Mouse (Mus musculus) embryonic fibroblast, embryonic 13.5 days (primary cell): ENCODE results near the gene Ecsit.

Source experiments
- CTCF ChIP-seq: IDR thresholded peaks from 2 replicates; pipeline ENCODE4 v1.5.1; 2011; ENCODE audit warnings: mild to moderate bottlenecking, control low read depth, low read length, moderate library complexity, borderline replicate concordance; ENCODE audit not compliant: insufficient read depth
- POLR2A ChIP-seq: IDR thresholded peaks from 2 replicates; pipeline ENCODE4 v1.6.1; 2011; ENCODE audit warnings: low read depth, mild to moderate bottlenecking, control low read depth, low read length, moderate library complexity

DNA sequence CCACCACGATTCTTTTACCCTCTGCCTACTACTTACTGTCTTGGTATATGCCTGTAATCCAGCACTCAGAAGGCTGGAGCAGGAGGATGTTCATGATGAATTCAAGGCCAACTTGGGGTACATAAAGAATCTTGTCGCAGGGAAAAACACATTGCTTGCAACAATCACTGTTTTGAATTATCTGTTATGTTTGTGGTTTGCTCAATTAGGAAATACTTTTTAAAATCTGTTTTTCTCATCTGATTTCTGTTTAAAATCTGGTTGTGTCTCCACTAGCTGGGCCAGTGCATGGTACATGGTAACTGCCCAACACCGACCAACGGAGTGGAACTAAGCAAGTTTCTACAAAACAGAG, 594 bp downstream of the Ecsit start:
- TF ChIP-seq POLR2A (no peak), CTCF (no peak)
